8 mouse cellular contexts compared by ENCODE assay signal in genomic region chr2:18801281-18801862, GRCm38 (mm10).
DNase-seq lines count a peak whose midpoint lies in the region; ATAC-seq and TF ChIP-seq lines count a peak whose summit lies in the region.

No protein-coding gene starts in this region.

- no peak for DNase-seq in heart, postnatal 0 days (ENCODE audit: low spot score)
- DNase-seq in heart, adult 18-20 months: no peak
- DNase-seq in hindbrain, postnatal 0 days (ENCODE audit: low spot score): peak; percentile 5
- DNase-seq in neural tube, embryonic 10.5 days (ENCODE audit: extremely low spot score, low spot score): peak; percentile 56
- DNase-seq in frontal cortex, postnatal 36 days (ENCODE audit: low spot score in 2 of 2): no peak
- DNase-seq in layer of hippocampus, adult 11-12 months (ENCODE audit: low spot score): no peak
- DNase-seq in thymus, adult 18-20 months: no peak

- H3K27me3 ChIP-seq in heart, postnatal 0 days (ENCODE audit: control insufficient read depth, insufficient read depth, low read length): peaks cover 54% of the 10 kb centered on the region
- H3K27me3 ChIP-seq in embryonic facial prominence, embryonic 13.5 days: peaks cover 76% of the 10 kb centered on the region
- H3K27me3 ChIP-seq in hindbrain, postnatal 0 days (ENCODE audit: insufficient read depth, low read length): peaks cover 4% of the 10 kb centered on the region; the same call in 1 of the 2 replicates

- H3K4me2 ChIP-seq in heart, postnatal 0 days (ENCODE audit: low read depth, low read length): peak overlapping the region; percentile 88
- peak overlapping the region; percentile 74 for H3K4me2 ChIP-seq in embryonic facial prominence, embryonic 13.5 days
- peak overlapping the region; percentile 78 for H3K4me2 ChIP-seq in hindbrain, postnatal 0 days (ENCODE audit: low read depth, low read length)

- H3K4me1 ChIP-seq in heart, postnatal 0 days (ENCODE audit: control insufficient read depth, insufficient read depth): peaks cover 8% of the 10 kb centered on the region; the same call in 1 of the 2 replicates
- peaks cover 26% of the 10 kb centered on the region for H3K4me1 ChIP-seq in embryonic facial prominence, embryonic 13.5 days
- peaks cover 6% of the 10 kb centered on the region for H3K4me1 ChIP-seq in hindbrain, postnatal 0 days (ENCODE audit: insufficient read depth, low read length)

- peak overlapping the region; percentile 53; the same call in 1 of the 2 replicates for H3K4me3 ChIP-seq in heart, postnatal 0 days (ENCODE audit: low read depth, low read length)
- peak overlapping the region; percentile 46 for H3K4me3 ChIP-seq in embryonic facial prominence, embryonic 13.5 days
- peak overlapping the region; percentile 49 for H3K4me3 ChIP-seq in hindbrain, postnatal 0 days (ENCODE audit: low read length)

- no peak for ATAC-seq in heart, postnatal 0 days (ENCODE audit: insufficient read depth, low read depth)
- ATAC-seq in embryonic facial prominence, embryonic 13.5 days (ENCODE audit: insufficient number of reproducible peaks, insufficient read depth, low FRiP score, low TSS enrichment, low read depth): no peak
- ATAC-seq in hindbrain, postnatal 0 days: no peak

- no peaks in the 10 kb centered on the region for H3K9me3 ChIP-seq in heart, postnatal 0 days (replicated peaks; ENCODE audit: control insufficient read depth, low read length)
- H3K9me3 ChIP-seq in embryonic facial prominence, embryonic 13.5 days: no peaks in the 10 kb centered on the region
- H3K9me3 ChIP-seq in hindbrain, postnatal 0 days (ENCODE audit: low read length): no peaks in the 10 kb centered on the region

- H3K36me3 ChIP-seq in heart, postnatal 0 days (replicated peaks; ENCODE audit: control insufficient read depth, insufficient read depth, low read length): no peaks in the 10 kb centered on the region
- no peaks in the 10 kb centered on the region for H3K36me3 ChIP-seq in embryonic facial prominence, embryonic 13.5 days
- no peaks in the 10 kb centered on the region for H3K36me3 ChIP-seq in hindbrain, postnatal 0 days (ENCODE audit: insufficient read depth, low read length)

- no peak for TF ChIP-seq EP300 in heart, postnatal 0 days (IDR thresholded peaks at IDR 0.05; ENCODE audit: low read depth)

- 16% methylated on average over 19 of the region's 19 CpGs for WGBS in heart, postnatal 0 days
- WGBS in embryonic facial prominence, embryonic 13.5 days: 3% methylated on average over 19 of the region's 19 CpGs
- WGBS in hindbrain, postnatal 0 days: 11% methylated on average over 19 of the region's 19 CpGs

- TF ChIP-seq CTCF in heart, postnatal 0 days (IDR thresholded peaks at IDR 0.05; ENCODE audit: low read depth): no peak
- no peak for TF ChIP-seq CTCF in hindbrain, postnatal 0 days (IDR thresholded peaks at IDR 0.05; ENCODE audit: low read depth)

- H3K27ac ChIP-seq in heart, postnatal 0 days (ENCODE audit: low read depth): no peak overlapping the region
- H3K27ac ChIP-seq in embryonic facial prominence, embryonic 13.5 days: no peak overlapping the region
- no peak overlapping the region for H3K27ac ChIP-seq in hindbrain, postnatal 0 days

- no peak overlapping the region for H3K9ac ChIP-seq in heart, postnatal 0 days (replicated peaks; ENCODE audit: low read depth, low read length)
- H3K9ac ChIP-seq in embryonic facial prominence, embryonic 13.5 days: 0 out of 2 replicates have a peak overlapping the region, but pooled peaks have one; percentile 11
- H3K9ac ChIP-seq in hindbrain, postnatal 0 days (replicated peaks; ENCODE audit: low read length): no peak overlapping the region

Comparison
In these comparisons a context has a peak if more than half of its experiments do, and no peak if none do; other contexts are left out.
1. DNase-seq: peak in hindbrain, postnatal 0 days (single experiment) and neural tube, embryonic 10.5 days (single experiment); none in heart, postnatal 0 days (single experiment), heart, adult 18-20 months (0 of 2), frontal cortex, postnatal 36 days (0 of 2), layer of hippocampus, adult 11-12 months (single experiment) and thymus, adult 18-20 months (0 of 2).
2. Peak in every context shown above with its lines, with median percentiles within 50 percentile points of each other: H3K4me2 ChIP-seq and H3K4me3 ChIP-seq.